Mouse (Mus musculus): ENCODE measurements at regions not wholly inside any gene's neighbourhood (a gene's known extent, or its start where the extent isn't known, plus 50 kb on each side); places are given as distances from the start of the nearest gene placed in this dataset.

DNA sequence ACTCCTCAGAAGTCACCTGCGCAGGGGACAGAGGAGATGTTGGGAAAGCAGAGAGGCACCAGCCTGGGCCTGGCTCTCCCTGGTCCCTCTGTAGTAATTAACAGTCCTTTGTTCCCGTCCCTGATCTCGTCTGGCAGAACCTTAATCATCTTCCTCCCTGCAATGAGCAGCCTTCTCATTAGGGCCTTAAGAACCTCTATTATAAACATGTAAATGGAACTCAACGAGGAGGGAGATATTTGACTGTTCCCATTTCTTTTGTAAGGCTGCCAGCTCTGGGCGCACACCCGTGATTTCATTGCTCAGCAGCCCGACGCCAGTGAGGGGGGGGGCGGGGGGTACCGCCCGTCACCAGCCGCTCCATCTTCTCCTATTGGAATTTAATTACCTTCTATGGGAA lies 81.8 kb upstream of the Thy1 start:
- no peak for ATAC-seq (ENCODE audit: insufficient number of reproducible peaks, low FRiP score, low TSS enrichment, low read depth)
- no peak overlapping the region for H3K4me3 ChIP-seq
- H3K4me2 ChIP-seq: no peak overlapping the region
- H3K27ac ChIP-seq: no peak overlapping the region
- WGBS: 53% methylated on average over 12 of the region's 12 CpGs
- H3K9me3 ChIP-seq: no peaks in the 10 kb centered on the region
- no peaks in the 10 kb centered on the region for H3K36me3 ChIP-seq
- H3K9ac ChIP-seq: no peak overlapping the region
- H3K27me3 ChIP-seq: peaks cover 4% of the 10 kb centered on the region; the same call in 1 of the 2 replicates
- no peaks in the 10 kb centered on the region for H3K4me1 ChIP-seq

DNA sequence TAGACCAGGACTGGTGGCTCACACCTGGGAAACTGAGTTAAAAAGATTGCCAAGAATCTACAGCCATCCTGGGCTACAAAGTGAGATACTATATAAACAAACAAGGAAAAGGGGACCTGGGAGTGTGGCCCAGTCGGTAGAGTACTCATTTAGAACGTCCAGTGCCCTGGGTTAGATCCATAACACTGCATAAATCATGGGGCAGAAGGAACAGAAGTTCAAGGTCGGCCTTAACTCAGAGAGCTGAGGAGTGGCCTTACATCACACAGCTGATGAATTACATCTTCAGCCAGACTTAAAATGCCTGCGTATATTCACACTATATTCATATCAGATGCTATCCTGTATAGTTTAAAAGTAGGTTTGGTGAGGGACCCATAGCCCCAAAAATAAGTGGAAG lies 78.0 kb upstream of the Thy1 start:
- ATAC-seq (ENCODE audit: insufficient number of reproducible peaks, low FRiP score, low TSS enrichment, low read depth): no peak
- H3K27ac ChIP-seq: no peak overlapping the region
- no peaks in the 10 kb centered on the region for H3K4me1 ChIP-seq
- H3K9ac ChIP-seq: no peak overlapping the region
- no peak overlapping the region for H3K4me2 ChIP-seq
- no peaks in the 10 kb centered on the region for H3K9me3 ChIP-seq
- H3K4me3 ChIP-seq: no peak overlapping the region
- WGBS: 55% methylated on average over 4 of the region's 4 CpGs
- H3K27me3 ChIP-seq: no peaks in the 10 kb centered on the region
- H3K36me3 ChIP-seq: no peaks in the 10 kb centered on the region

DNA sequence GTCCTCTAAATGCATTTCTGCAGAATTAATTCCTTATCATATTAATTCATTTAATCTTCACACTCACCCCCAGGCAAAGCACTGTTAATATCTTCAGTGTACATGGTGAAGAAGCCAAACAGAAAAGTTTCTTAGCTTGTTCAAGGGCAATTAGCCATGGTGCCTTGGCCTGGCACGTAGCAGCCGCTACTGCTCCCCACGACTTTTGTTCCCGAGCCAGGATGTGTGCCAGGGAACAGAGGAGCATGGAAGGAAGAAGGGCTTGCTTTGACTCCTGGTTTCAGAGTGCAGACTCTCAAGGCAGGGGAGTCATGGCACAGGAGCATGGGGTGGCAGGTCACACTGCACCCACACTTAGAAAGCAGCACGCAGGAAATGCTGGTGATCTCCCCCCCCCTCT lies 77.4 kb upstream of the Thy1 start:
- Histone ChIP-seq H3K27ac (no peak overlapping the region), H3K9ac (no peak overlapping the region), H3K4me3 (no peak overlapping the region), H3K9me3 (no peaks in the 10 kb centered on the region), H3K27me3 (0 out of 2 replicates have a peak, but pooled peaks cover under 1% of the 10 kb centered on the region), H3K36me3 (no peaks in the 10 kb centered on the region), H3K4me2 (no peak overlapping the region), H3K4me1 (no peaks in the 10 kb centered on the region)
- 80% methylated on average over 5 of the region's 5 CpGs for WGBS
- no peak for ATAC-seq (ENCODE audit: insufficient number of reproducible peaks, low FRiP score, low TSS enrichment, low read depth)

DNA sequence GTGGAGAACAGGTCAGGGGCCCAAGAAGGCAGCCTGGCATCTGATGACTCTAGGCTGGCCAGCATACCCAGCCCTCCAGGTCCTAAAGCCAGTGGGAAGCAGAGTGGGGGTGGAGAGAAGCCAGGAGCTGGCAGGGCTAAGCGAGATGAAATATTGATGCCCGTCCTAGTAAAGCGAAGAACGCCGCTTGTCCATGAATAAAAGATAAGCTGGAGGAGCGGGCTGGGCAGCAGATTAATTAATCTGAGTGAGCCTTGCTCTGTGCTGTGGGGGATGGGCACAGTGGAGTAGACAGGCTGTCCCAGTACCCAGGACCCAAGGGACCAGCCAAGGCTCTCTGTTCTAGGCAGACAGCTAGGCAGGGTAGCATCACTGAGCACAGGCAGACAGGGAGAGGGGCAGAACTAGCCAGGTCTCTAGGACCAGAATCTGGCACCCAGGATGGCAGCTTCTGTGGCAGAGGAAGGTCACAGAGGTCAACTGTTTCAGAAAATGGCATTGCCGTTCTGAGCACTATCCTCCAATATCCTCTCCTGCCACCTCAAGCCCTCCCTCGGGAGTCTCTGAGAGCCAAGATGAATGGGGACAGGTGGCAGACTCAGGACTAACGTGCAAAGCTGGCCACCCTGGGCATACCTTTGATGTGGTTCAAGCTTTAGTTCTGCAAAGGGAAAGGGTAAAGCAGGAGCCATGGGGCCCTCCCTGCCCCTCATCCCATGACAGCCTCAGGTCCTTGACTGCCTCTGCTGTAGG lies 73.0 kb upstream of the Thy1 start:
- Histone ChIP-seq H3K36me3 (no peaks in the 10 kb centered on the region), H3K27ac (no peak overlapping the region), H3K4me2 (no peak overlapping the region), H3K9me3 (no peaks in the 10 kb centered on the region), H3K4me1 (no peaks in the 10 kb centered on the region), H3K4me3 (no peak overlapping the region), H3K9ac (no peak overlapping the region), H3K27me3 (peaks cover 10% of the 10 kb centered on the region)
- ATAC-seq (ENCODE audit: insufficient number of reproducible peaks, low FRiP score, low TSS enrichment, low read depth): no peak
- 61% methylated on average over 9 of the region's 9 CpGs for WGBS

DNA sequence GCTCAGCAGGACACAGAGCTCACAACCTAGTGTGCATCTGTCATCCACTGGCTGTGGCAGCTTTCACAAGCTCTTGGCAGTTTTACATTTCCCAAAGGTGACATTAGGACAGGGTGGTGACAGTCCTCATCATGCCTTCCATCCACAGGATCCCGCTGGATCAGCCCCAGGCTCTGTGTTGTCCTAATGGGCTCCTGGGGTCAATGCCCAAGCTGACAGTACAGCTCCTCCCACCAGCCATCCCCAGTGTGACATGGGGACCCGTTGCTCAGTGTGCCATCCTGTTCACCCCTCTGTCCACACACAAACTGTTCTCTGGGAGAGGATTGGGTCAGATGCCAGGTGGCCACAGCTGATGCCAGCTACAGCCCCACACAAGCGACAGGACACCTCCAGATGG lies 72.3 kb upstream of the Thy1 start:
- no peaks in the 10 kb centered on the region for H3K4me1 ChIP-seq
- no peak overlapping the region for H3K4me3 ChIP-seq
- no peak overlapping the region for H3K9ac ChIP-seq
- no peak overlapping the region for H3K27ac ChIP-seq
- H3K36me3 ChIP-seq: no peaks in the 10 kb centered on the region
- ATAC-seq (ENCODE audit: insufficient number of reproducible peaks, low FRiP score, low TSS enrichment, low read depth): no peak
- H3K4me2 ChIP-seq: no peak overlapping the region
- H3K27me3 ChIP-seq: peaks cover 10% of the 10 kb centered on the region
- H3K9me3 ChIP-seq: no peaks in the 10 kb centered on the region
- 54% methylated on average over 3 of the region's 3 CpGs for WGBS

DNA sequence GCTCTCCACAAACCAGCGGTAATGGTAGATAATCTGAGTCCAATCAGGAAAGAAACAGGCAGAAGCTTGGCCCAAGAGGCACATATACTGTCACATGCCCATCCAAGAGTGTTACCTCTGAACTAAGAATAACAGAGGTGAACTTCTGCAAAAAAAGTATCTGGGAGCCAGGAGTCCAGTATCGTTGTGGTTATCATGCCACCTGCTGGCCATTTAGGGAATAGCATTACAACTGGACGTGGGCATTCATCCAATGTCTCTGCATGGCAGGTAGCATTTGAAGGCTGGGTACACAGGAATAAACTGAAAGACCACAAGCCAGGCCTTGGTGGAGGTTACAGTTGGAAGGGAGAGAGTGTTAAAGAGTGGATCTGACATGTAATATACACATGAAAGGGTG lies 70.9 kb upstream of the Thy1 start:
- Histone ChIP-seq H3K4me1 (no peaks in the 10 kb centered on the region), H3K27ac (no peak overlapping the region), H3K9ac (no peak overlapping the region), H3K4me2 (no peak overlapping the region), H3K9me3 (no peaks in the 10 kb centered on the region), H3K36me3 (no peaks in the 10 kb centered on the region), H3K4me3 (no peak overlapping the region), H3K27me3 (peaks cover 10% of the 10 kb centered on the region)
- no peak for ATAC-seq (ENCODE audit: insufficient number of reproducible peaks, low FRiP score, low TSS enrichment, low read depth)
- WGBS: 15% methylated on average over 3 of the region's 3 CpGs

DNA sequence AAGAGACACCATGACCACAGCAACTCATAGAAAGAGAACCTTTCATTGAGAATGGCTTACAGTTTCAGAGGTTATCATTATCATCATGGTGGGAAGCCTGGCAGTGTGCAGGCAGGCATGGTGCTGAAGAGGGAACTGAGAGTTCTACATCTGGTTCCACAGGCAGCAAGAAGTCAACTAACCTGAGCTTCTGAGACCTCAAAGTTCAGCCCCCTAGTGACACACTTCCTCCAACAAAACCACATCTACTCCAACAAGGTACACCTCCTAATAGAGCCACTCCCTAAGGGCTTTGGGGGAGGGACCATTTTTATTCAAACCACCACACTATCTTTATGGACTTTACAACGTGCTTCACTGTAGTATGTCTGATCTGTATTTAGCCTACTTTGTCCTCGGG lies 67.8 kb upstream of the Thy1 start:
- Histone ChIP-seq H3K4me3 (no peak overlapping the region), H3K36me3 (no peaks in the 10 kb centered on the region), H3K27me3 (peaks cover 10% of the 10 kb centered on the region), H3K4me2 (no peak overlapping the region), H3K27ac (no peak overlapping the region), H3K4me1 (no peaks in the 10 kb centered on the region), H3K9me3 (no peaks in the 10 kb centered on the region), H3K9ac (no peak overlapping the region)
- ATAC-seq (ENCODE audit: insufficient number of reproducible peaks, low FRiP score, low TSS enrichment, low read depth): no peak
- WGBS: 57% methylated on average over 2 of the region's 2 CpGs

DNA sequence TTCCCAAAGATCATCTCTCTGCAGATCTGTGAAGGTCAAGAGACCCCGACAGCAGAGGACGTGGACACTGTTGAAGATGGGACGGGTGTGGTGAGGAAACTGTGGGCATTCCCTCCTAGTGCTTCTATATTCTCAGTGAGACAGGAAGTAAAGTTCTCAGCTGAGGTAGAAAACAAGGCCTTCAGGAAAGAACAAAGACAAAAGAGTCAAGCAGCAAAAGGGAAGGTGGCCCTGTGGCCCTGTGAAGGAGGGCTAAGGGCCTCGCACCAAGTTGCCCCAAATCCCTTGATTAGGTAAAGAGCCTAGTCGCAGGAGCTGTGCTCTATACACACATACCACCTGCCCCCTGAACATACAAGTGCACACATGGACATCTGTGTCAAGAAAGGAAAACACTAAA lies 66.8 kb upstream of the Thy1 start:
- Histone ChIP-seq H3K27me3 (peaks cover 4% of the 10 kb centered on the region), H3K9me3 (no peaks in the 10 kb centered on the region), H3K4me3 (no peak overlapping the region), H3K4me1 (no peaks in the 10 kb centered on the region), H3K36me3 (no peaks in the 10 kb centered on the region), H3K27ac (no peak overlapping the region), H3K4me2 (no peak overlapping the region), H3K9ac (no peak overlapping the region)
- 84% methylated on average over 5 of the region's 5 CpGs for WGBS
- no peak for ATAC-seq (ENCODE audit: insufficient number of reproducible peaks, low FRiP score, low TSS enrichment, low read depth)

DNA sequence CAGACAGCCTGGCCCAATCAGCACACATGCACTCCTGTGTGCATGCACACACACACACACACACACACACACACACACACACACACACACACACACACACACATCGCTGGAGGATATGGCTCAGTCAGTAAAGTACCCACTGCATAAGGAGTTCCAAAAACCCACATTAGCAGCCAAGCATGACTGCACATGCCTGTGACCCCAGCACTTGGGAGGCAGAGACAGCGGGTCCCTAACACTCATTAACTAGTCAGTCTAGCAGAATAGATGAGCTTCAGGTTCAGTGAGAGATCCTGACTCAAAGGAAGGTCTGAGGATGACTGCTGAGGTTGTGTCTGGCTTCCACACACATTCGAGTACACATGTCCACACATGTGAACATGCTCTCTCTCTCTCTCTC lies 65.4 kb upstream of the Thy1 start:
- Histone ChIP-seq H3K36me3 (no peaks in the 10 kb centered on the region), H3K9ac (no peak overlapping the region), H3K27me3 (peaks cover 3% of the 10 kb centered on the region; the same call in 1 of the 2 replicates), H3K4me2 (no peak overlapping the region), H3K27ac (no peak overlapping the region), H3K9me3 (no peaks in the 10 kb centered on the region), H3K4me1 (no peaks in the 10 kb centered on the region), H3K4me3 (no peak overlapping the region)
- ATAC-seq (ENCODE audit: insufficient number of reproducible peaks, low FRiP score, low TSS enrichment, low read depth): no peak
- WGBS: 62% methylated on average over 3 of the region's 3 CpGs

DNA sequence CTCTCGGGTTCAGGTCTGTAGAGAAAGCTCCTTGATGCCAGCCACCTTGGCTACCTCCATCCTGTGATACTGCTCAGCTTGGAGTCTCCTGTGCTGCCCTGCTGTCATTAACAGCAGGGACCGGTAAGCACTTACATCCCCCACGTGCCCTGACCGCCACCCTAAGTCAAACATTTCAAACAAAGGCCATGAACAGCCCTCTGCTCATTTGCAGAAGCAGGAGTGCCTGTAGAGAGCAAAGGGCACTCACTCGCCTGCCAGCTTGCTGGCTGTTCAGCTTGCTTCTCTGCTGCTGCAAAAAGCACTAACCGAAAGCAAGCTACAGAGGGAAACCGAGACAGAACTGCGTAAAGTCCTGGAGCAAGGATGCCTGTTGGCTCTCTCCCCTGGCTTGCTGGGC lies 61.8 kb upstream of the Thy1 start:
- ATAC-seq (ENCODE audit: insufficient number of reproducible peaks, low FRiP score, low TSS enrichment, low read depth): no peak
- H3K4me1 ChIP-seq: no peaks in the 10 kb centered on the region
- H3K9ac ChIP-seq: no peak overlapping the region
- no peak overlapping the region for H3K4me2 ChIP-seq
- H3K27me3 ChIP-seq: no peaks in the 10 kb centered on the region
- H3K27ac ChIP-seq: no peak overlapping the region
- 40% methylated on average over 8 of the region's 8 CpGs for whole genome bisulfite sequencing
- H3K4me3 ChIP-seq: no peak overlapping the region
- no peaks in the 10 kb centered on the region for H3K9me3 ChIP-seq
- no peaks in the 10 kb centered on the region for H3K36me3 ChIP-seq

DNA sequence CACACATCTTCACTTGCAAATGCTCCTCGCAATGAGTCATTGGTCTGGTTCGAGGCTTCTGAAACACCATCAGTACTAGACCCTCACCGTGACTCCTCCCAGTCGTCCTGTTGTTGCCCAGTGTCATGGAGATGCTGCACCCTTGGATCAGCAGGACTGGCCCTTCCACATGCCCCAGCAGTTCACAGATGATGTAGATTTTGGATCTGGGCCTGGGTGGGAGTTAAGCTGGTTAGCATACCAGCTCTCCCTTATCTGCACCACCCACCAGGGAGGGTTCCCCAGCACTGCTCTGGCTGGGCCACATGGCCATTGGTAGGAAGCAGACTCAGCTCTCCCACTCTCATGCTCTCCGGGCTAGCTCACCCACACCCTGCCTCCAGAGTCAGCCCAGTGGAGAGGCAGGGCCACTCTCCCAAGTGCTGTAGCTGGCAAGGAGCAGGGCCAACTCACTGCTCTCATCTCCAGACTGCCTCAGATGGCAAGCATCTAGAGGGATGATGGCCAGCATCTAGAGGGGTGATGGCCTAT lies 60.8 kb upstream of the Thy1 start:
- no peak for ATAC-seq (ENCODE audit: insufficient number of reproducible peaks, low FRiP score, low TSS enrichment, low read depth)
- no peak overlapping the region for H3K27ac ChIP-seq
- H3K36me3 ChIP-seq: no peaks in the 10 kb centered on the region
- 69% methylated on average over 5 of the region's 5 CpGs for WGBS
- H3K27me3 ChIP-seq: no peaks in the 10 kb centered on the region
- H3K9ac ChIP-seq: no peak overlapping the region
- H3K4me3 ChIP-seq: no peak overlapping the region
- H3K4me1 ChIP-seq: no peaks in the 10 kb centered on the region
- H3K4me2 ChIP-seq: no peak overlapping the region
- H3K9me3 ChIP-seq: no peaks in the 10 kb centered on the region

DNA sequence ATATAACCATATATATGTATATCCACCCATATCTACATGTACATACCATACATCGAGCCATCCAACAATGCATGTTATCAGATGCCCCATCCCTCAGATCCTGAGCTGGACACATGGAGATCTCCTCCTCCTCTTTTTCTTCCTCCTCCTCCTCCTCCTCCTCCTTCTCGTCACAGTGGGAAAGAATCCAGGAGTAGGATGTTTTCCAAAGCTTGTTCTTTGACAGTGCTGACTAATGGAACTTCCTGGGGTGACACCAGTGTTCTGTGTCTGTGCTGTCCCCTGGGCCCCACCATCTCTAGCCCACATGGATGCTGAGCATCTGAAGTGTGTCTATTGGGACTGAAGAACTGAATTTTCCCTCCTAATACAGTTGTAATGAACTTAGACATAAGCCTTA lies 60.0 kb upstream of the Thy1 start:
- H3K27ac ChIP-seq: no peak overlapping the region
- no peak for ATAC-seq (ENCODE audit: insufficient number of reproducible peaks, low FRiP score, low TSS enrichment, low read depth)
- H3K4me1 ChIP-seq: peaks cover 2% of the 10 kb centered on the region
- H3K4me2 ChIP-seq: no peak overlapping the region
- no peaks in the 10 kb centered on the region for H3K36me3 ChIP-seq
- no peaks in the 10 kb centered on the region for H3K27me3 ChIP-seq
- H3K9ac ChIP-seq: no peak overlapping the region
- 69% methylated on average over 2 of the region's 2 CpGs for WGBS
- no peak overlapping the region for H3K4me3 ChIP-seq
- H3K9me3 ChIP-seq: no peaks in the 10 kb centered on the region

Measured in limb, embryonic 15.5 days (tissue).